Mouse (Mus musculus) neural tube, postnatal 0 days (tissue): ENCODE results near the gene Per1. TPM values are rescaled to one million over a fixed set of nuclear protein-coding genes. Genes with fewer than 3 reads are reported as not detected.

Source experiments
- polyA plus RNA-seq: library from polyadenylated mRNA; unstranded; fragments of >200 nt; fragmentation: Nextera tagmentation; extraction: Ambion mirVana; gene quantifications from 2 replicates; pipeline ENCODE4 v1.2.1, GENCODE M21; 2015

Gene Per1
- 7.1 and 10.1 TPM in 2 replicates for polyA plus RNA-seq

GRCm38 (mm10) chr11:69094697-69095429 lies at the start of gene Per1:
Per1 (plus strand) TSS chr11:69095217.

GRCm38 (mm10) chr11:69045531-69046394 lies 49.3 kb upstream of the Per1 start, which contains the start of gene Aurkb:
Aurkb (plus strand) TSS chr11:69045647.

GRCm38 (mm10) chr11:69059357-69059974 lies 35.6 kb upstream of the Per1 start, which contains the start of gene Borcs6:
Borcs6 (plus strand) TSS chr11:69059717.

GRCm38 (mm10) chr11:69070590-69071222 lies 24.3 kb upstream of the Per1 start, which contains the start of gene Tmem107:
Tmem107 (plus strand) TSS chr11:69070806.

GRCm38 (mm10) chr11:69088103-69088855 lies 6.7 kb upstream of the Per1 start, which contains the start of gene Vamp2:
Vamp2 (plus strand) TSS chr11:69088490.

GRCm38 (mm10) chr11:69120221-69121000 lies 25.4 kb downstream of the Per1 start, which contains the start of gene Hes7:
Hes7 (plus strand) TSS chr11:69120404.

GRCm38 (mm10) chr11:69122336-69122951 lies 27.4 kb downstream of the Per1 start, which contains the start of gene 9130213A22Rik:
9130213A22Rik (minus strand) TSS chr11:69122589.

GRCm38 (mm10) chr11:69125852-69125918 lies 30.7 kb downstream of the Per1 start, which contains the start of gene Aloxe3:
Aloxe3 (plus strand) TSS chr11:69125896.

GRCm38 (mm10) chr11:69156800-69157199 lies 61.8 kb downstream of the Per1 start, which contains the start of gene Alox12b:
Alox12b (plus strand) TSS chr11:69156989.

Other genes starting within 250 kb of the Per1 start
- gene Ndel1, start 223.4 kb upstream of the Per1 start, polyA plus RNA-seq: 103 and 108 TPM in 2 replicates
- not detected in 2 replicates for gene Rnf222, start 206.7 kb upstream of the Per1 start, polyA plus RNA-seq
- 568 and 632 TPM in 2 replicates for gene Rpl26, start 193.6 kb upstream of the Per1 start, polyA plus RNA-seq
- gene Odf4, start 168.1 kb upstream of the Per1 start, polyA plus RNA-seq: 0.43 and 1.0 TPM in 2 replicates
- 23.3 and 25.5 TPM in 2 replicates for gene Arhgef15, start 137.7 kb upstream of the Per1 start, polyA plus RNA-seq
- 3.4 and 3.6 TPM in 2 replicates for gene Slc25a35, start 127.1 kb upstream of the Per1 start, polyA plus RNA-seq
- gene Rangrf, start 120.0 kb upstream of the Per1 start, polyA plus RNA-seq: 28.4 and 30.6 TPM in 2 replicates
- 14.4 and 15.8 TPM in 2 replicates for gene Pfas, start 86.8 kb upstream of the Per1 start, polyA plus RNA-seq
- 36.9 and 43.6 TPM in 2 replicates for gene Ctc1, start 79.3 kb upstream of the Per1 start, polyA plus RNA-seq
- 7.9 and 8.5 TPM in 2 replicates for gene Aurkb, start 49.6 kb upstream of the Per1 start, polyA plus RNA-seq
- 30.3 and 31.4 TPM in 2 replicates for gene Borcs6, start 35.5 kb upstream of the Per1 start, polyA plus RNA-seq
- gene Tmem107, start 24.4 kb upstream of the Per1 start, polyA plus RNA-seq: 30.0 and 35.1 TPM in 2 replicates
- gene Vamp2, start 6.7 kb upstream of the Per1 start, polyA plus RNA-seq: 425 and 492 TPM in 2 replicates
- gene Hes7, start 25.2 kb downstream of the Per1 start, polyA plus RNA-seq: 1.8 and 2.1 TPM in 2 replicates
- 1.3 and 1.4 TPM in 2 replicates for gene 9130213A22Rik, start 27.4 kb downstream of the Per1 start, polyA plus RNA-seq
- 9.9 and 11.9 TPM in 2 replicates for gene Aloxe3, start 30.7 kb downstream of the Per1 start, polyA plus RNA-seq
- 1.4 and 2.0 TPM in 2 replicates for gene Alox12b, start 61.8 kb downstream of the Per1 start, polyA plus RNA-seq
- 2.5 and 3.2 TPM in 2 replicates for gene Alox8, start 102.6 kb downstream of the Per1 start, polyA plus RNA-seq
- gene Gucy2e, start 141.8 kb downstream of the Per1 start, polyA plus RNA-seq: 0.53 and 0.88 TPM in 2 replicates
- gene Cntrob, start 228.6 kb downstream of the Per1 start, polyA plus RNA-seq: 8.1 and 10.7 TPM in 2 replicates
- 174 and 181 TPM in 2 replicates for gene Trappc1, start 228.8 kb downstream of the Per1 start, polyA plus RNA-seq
- gene Kcnab3, start 231.0 kb downstream of the Per1 start, polyA plus RNA-seq: 7.3 and 8.1 TPM in 2 replicates
- 252 and 273 TPM in 2 replicates for gene Rnf227, start 245.2 kb downstream of the Per1 start, polyA plus RNA-seq